Mouse (Mus musculus): ENCODE data around the gene Kif21b.

Gene Kif21b

GRCm38 (mm10) chr1:136159830-136160229 lies 28.6 kb downstream of the Kif21b start:
- DNase-seq (ENCODE audit: low spot score): no peak

- no peak for DNase-seq (ENCODE audit: low spot score)
Measured at GRCm38 (mm10) chr1:136160297-136160696, 29.1 kb downstream of the Kif21b start.

GRCm38 (mm10) chr1:136160930-136161329 lies 29.7 kb downstream of the Kif21b start:
- no peak for DNase-seq (ENCODE audit: low spot score)

- no peak for DNase-seq (ENCODE audit: low spot score)
Measured at GRCm38 (mm10) chr1:136161333-136161921, 30.2 kb downstream of the Kif21b start.

GRCm38 (mm10) chr1:136165436-136165835 lies 34.2 kb downstream of the Kif21b start:
- no peak for DNase-seq (ENCODE audit: low spot score)

- DNase-seq (ENCODE audit: low spot score): peak; percentile 11
Measured at GRCm38 (mm10) chr1:136167657-136168056, 36.5 kb downstream of the Kif21b start.

- peak; percentile 76 for DNase-seq (ENCODE audit: low spot score)
Measured at GRCm38 (mm10) chr1:136170109-136170508, 38.9 kb downstream of the Kif21b start.

GRCm38 (mm10) chr1:136172696-136173095 lies 41.5 kb downstream of the Kif21b start:
- no peak for DNase-seq (ENCODE audit: low spot score)

GRCm38 (mm10) chr1:136174101-136174606 lies 43.0 kb downstream of the Kif21b start:
- no peak for DNase-seq (ENCODE audit: low spot score)

GRCm38 (mm10) chr1:136175183-136175582 lies 44.0 kb downstream of the Kif21b start:
- DNase-seq (ENCODE audit: low spot score): peak; percentile 41

- DNase-seq (ENCODE audit: low spot score): no peak
Measured at GRCm38 (mm10) chr1:136177085-136177484, 45.9 kb downstream of the Kif21b start.

- DNase-seq (ENCODE audit: low spot score): no peak
Measured at GRCm38 (mm10) chr1:136178741-136179140, 47.6 kb downstream of the Kif21b start.

- no peak for DNase-seq (ENCODE audit: low spot score)
Measured at GRCm38 (mm10) chr1:136179511-136180001, 48.4 kb downstream of the Kif21b start.

GRCm38 (mm10) chr1:136190033-136190432 lies 58.8 kb downstream of the Kif21b start:
- DNase-seq (ENCODE audit: low spot score): no peak

- no peak for DNase-seq (ENCODE audit: low spot score)
Measured at GRCm38 (mm10) chr1:136212803-136213202, 81.6 kb downstream of the Kif21b start, which contains the start of gene Mroh3. Mroh3 (minus strand) TSS chr1:136212828.

GRCm38 (mm10) chr1:136214304-136214703 lies 83.1 kb downstream of the Kif21b start:
- no peak for DNase-seq (ENCODE audit: low spot score)

GRCm38 (mm10) chr1:136220037-136220871 lies 89.1 kb downstream of the Kif21b start:
- DNase-seq (ENCODE audit: low spot score): no peak

- no peak for DNase-seq (ENCODE audit: low spot score)
Measured at GRCm38 (mm10) chr1:136222386-136222785, 91.2 kb downstream of the Kif21b start.

- no peak for DNase-seq (ENCODE audit: low spot score)
Measured at GRCm38 (mm10) chr1:136223758-136224342, 92.7 kb downstream of the Kif21b start.

GRCm38 (mm10) chr1:136225846-136226245 lies 94.7 kb downstream of the Kif21b start:
- DNase-seq (ENCODE audit: low spot score): no peak

GRCm38 (mm10) chr1:136226626-136227025 lies 95.4 kb downstream of the Kif21b start:
- no peak for DNase-seq (ENCODE audit: low spot score)
